Mouse (Mus musculus) intestine, embryonic 15.5 days (tissue): ENCODE results near the gene Cand1. TPM values are rescaled to one million over a fixed set of nuclear protein-coding genes. Genes with fewer than 3 reads are reported as not detected.

ENCODE experiments used
- ATAC-seq: fragments of 200-750 bp; cut with Nextera tagmentation; 2 replicates; pipeline ENCODE4 v1.8.0; 2017; ENCODE audit warnings: moderate TSS enrichment, moderate library complexity
- H3K27ac ChIP-seq: fragments of 300-500 bp; sonication (generic); 2 replicates; pipeline ENCODE4 v1.5.1; 2015; ENCODE audit warnings: mild to moderate bottlenecking, inconsistent platforms
- H3K27me3 ChIP-seq: fragments of 300-500 bp; sonication (generic); replicated peaks from 2 replicates; pipeline ENCODE4 v1.6.1; 2015; ENCODE audit warnings: inconsistent platforms
- H3K36me3 ChIP-seq: fragments of 300-500 bp; sonication (generic); 2 replicates; pipeline ENCODE4 v1.6.1; 2015; ENCODE audit warnings: inconsistent platforms
- H3K4me1 ChIP-seq: fragments of 300-500 bp; sonication (generic); replicated peaks from 2 replicates; pipeline ENCODE4 v1.6.1; 2015; ENCODE audit warnings: inconsistent platforms
- H3K4me2 ChIP-seq: fragments of 300-500 bp; sonication (generic); replicated peaks from 2 replicates; pipeline ENCODE4 v1.6.1; 2015; ENCODE audit warnings: mild to moderate bottlenecking, inconsistent platforms
- H3K4me3 ChIP-seq: fragments of 300-500 bp; sonication (generic); replicated peaks from 2 replicates; pipeline ENCODE4 v1.5.1; 2015; ENCODE audit warnings: inconsistent platforms
- H3K9ac ChIP-seq: fragments of 300-500 bp; sonication (generic); 2 replicates; pipeline ENCODE4 v1.6.1; 2015; ENCODE audit warnings: inconsistent platforms
- H3K9me3 ChIP-seq: fragments of 300-500 bp; sonication (generic); 2 replicates; pipeline ENCODE4 v1.6.1; 2016; ENCODE audit warnings: inconsistent platforms
- WGBS: fragments of 180-500 bp; shearing (Covaris S2); methylation state at CpG from one replicate; pipeline ENCODE4 v1.1.7; 2015; 5-methylcytosine and 5-hydroxymethylcytosine counted together
- polyA plus RNA-seq: library from polyadenylated mRNA; unstranded; fragments of >200 nt; fragmentation: Nextera tagmentation; extraction: Ambion mirVana; gene quantifications from 2 replicates; pipeline ENCODE4 v1.2.1, GENCODE M21; 2015

Cand1 gene
- polyA plus RNA-seq, 1 experiment from 2014 or later = 47.0 TPM

- Histone ChIP-seq H3K9me3 (no peaks in the 10 kb centered on the region), H3K4me1 (0 out of 2 replicates have a peak, but pooled peaks cover 7% of the 10 kb centered on the region), H3K36me3 (peaks cover 34% of the 10 kb centered on the region), H3K4me2 (no peak overlapping the region), H3K27me3 (no peaks in the 10 kb centered on the region), H3K4me3 (no peak overlapping the region), H3K27ac (no peak overlapping the region), H3K9ac (no peak overlapping the region)
- ATAC-seq = no peak
- 74% methylated on average over 12 of the region's 12 CpGs for WGBS
Measured at GRCm38 (mm10) chr10:119204334-119204946, 35.4 kb downstream of the Cand1 start.

- peaks cover 26% of the 10 kb centered on the region for H3K36me3 ChIP-seq
- no peak overlapping the region for H3K9ac ChIP-seq
- no peak overlapping the region for H3K4me2 ChIP-seq
- H3K4me1 ChIP-seq = 0 out of 2 replicates have a peak, but pooled peaks cover 2% of the 10 kb centered on the region
- ATAC-seq = no peak
- no peak overlapping the region for H3K27ac ChIP-seq
- 90% methylated on average over 5 of the region's 5 CpGs for WGBS
- H3K9me3 ChIP-seq = no peaks in the 10 kb centered on the region
- no peak overlapping the region for H3K4me3 ChIP-seq
- H3K27me3 ChIP-seq = no peaks in the 10 kb centered on the region
Measured at GRCm38 (mm10) chr10:119199864-119200263, 40.0 kb downstream of the Cand1 start.

- Histone ChIP-seq H3K36me3 (peaks cover 26% of the 10 kb centered on the region), H3K9ac (no peak overlapping the region), H3K9me3 (no peaks in the 10 kb centered on the region), H3K4me1 (no peaks in the 10 kb centered on the region), H3K27ac (no peak overlapping the region), H3K27me3 (no peaks in the 10 kb centered on the region), H3K4me2 (no peak overlapping the region), H3K4me3 (no peak overlapping the region)
- 92% methylated on average over 9 of the region's 9 CpGs for WGBS
- no peak for ATAC-seq
Measured at GRCm38 (mm10) chr10:119198186-119198880, 41.5 kb downstream of the Cand1 start.

GRCm38 (mm10) chr10:119197621-119198150, 42.2 kb downstream of the Cand1 start:
- no peaks in the 10 kb centered on the region for H3K4me1 ChIP-seq
- no peaks in the 10 kb centered on the region for H3K27me3 ChIP-seq
- no peaks in the 10 kb centered on the region for H3K9me3 ChIP-seq
- WGBS = 96% methylated on average over 13 of the region's 13 CpGs
- H3K4me2 ChIP-seq = no peak overlapping the region
- H3K9ac ChIP-seq = no peak overlapping the region
- no peak overlapping the region for H3K27ac ChIP-seq
- H3K4me3 ChIP-seq = no peak overlapping the region
- H3K36me3 ChIP-seq = peaks cover 21% of the 10 kb centered on the region
- no peak for ATAC-seq

- 40% methylated on average over 8 of the region's 8 CpGs for WGBS
- Histone ChIP-seq H3K9me3 (no peaks in the 10 kb centered on the region), H3K4me2 (no peak overlapping the region), H3K27me3 (no peaks in the 10 kb centered on the region), H3K9ac (no peak overlapping the region), H3K4me1 (no peaks in the 10 kb centered on the region), H3K27ac (no peak overlapping the region), H3K4me3 (no peak overlapping the region), H3K36me3 (0 out of 2 replicates have a peak, but pooled peaks cover 4% of the 10 kb centered on the region)
- no peak; the same call in 1 of the 2 replicates for ATAC-seq
Measured at GRCm38 (mm10) chr10:119192598-119193372, 47.1 kb downstream of the Cand1 start.

- no peak overlapping the region for H3K4me3 ChIP-seq
- 76% methylated on average over 4 of the region's 4 CpGs for WGBS
- H3K9me3 ChIP-seq = no peaks in the 10 kb centered on the region
- H3K36me3 ChIP-seq = no peaks in the 10 kb centered on the region
- no peak for ATAC-seq
- H3K9ac ChIP-seq = no peak overlapping the region
- no peak overlapping the region for H3K27ac ChIP-seq
- H3K27me3 ChIP-seq = no peaks in the 10 kb centered on the region
- no peaks in the 10 kb centered on the region for H3K4me1 ChIP-seq
- no peak overlapping the region for H3K4me2 ChIP-seq
Measured at GRCm38 (mm10) chr10:119187720-119188119, 52.1 kb downstream of the Cand1 start.

GRCm38 (mm10) chr10:119169656-119170055, 70.2 kb downstream of the Cand1 start:
- no peaks in the 10 kb centered on the region for H3K27me3 ChIP-seq
- H3K9ac ChIP-seq = no peak overlapping the region
- no peaks in the 10 kb centered on the region for H3K4me1 ChIP-seq
- no peak overlapping the region for H3K27ac ChIP-seq
- H3K36me3 ChIP-seq = no peaks in the 10 kb centered on the region
- H3K4me2 ChIP-seq = no peak overlapping the region
- H3K9me3 ChIP-seq = no peaks in the 10 kb centered on the region
- no peak overlapping the region for H3K4me3 ChIP-seq
- 84% methylated on average over 3 of the region's 3 CpGs for WGBS
- ATAC-seq = no peak

- no peaks in the 10 kb centered on the region for H3K4me1 ChIP-seq
- no peak overlapping the region for H3K27ac ChIP-seq
- no peaks in the 10 kb centered on the region for H3K9me3 ChIP-seq
- no peaks in the 10 kb centered on the region for H3K27me3 ChIP-seq
- WGBS = 70% methylated on average over 13 of the region's 13 CpGs
- H3K9ac ChIP-seq = no peak overlapping the region
- no peak overlapping the region for H3K4me2 ChIP-seq
- H3K4me3 ChIP-seq = no peak overlapping the region
- no peak for ATAC-seq
- no peaks in the 10 kb centered on the region for H3K36me3 ChIP-seq
Measured at GRCm38 (mm10) chr10:119169237-119169636, 70.6 kb downstream of the Cand1 start.

- H3K4me1 ChIP-seq = no peaks in the 10 kb centered on the region
- H3K9ac ChIP-seq = no peak overlapping the region
- no peak overlapping the region for H3K4me3 ChIP-seq
- no peaks in the 10 kb centered on the region for H3K9me3 ChIP-seq
- no peak overlapping the region for H3K4me2 ChIP-seq
- H3K27ac ChIP-seq = no peak overlapping the region
- no peak for ATAC-seq
- 39% methylated on average over 14 of the region's 14 CpGs for WGBS
- no peaks in the 10 kb centered on the region for H3K36me3 ChIP-seq
- H3K27me3 ChIP-seq = no peaks in the 10 kb centered on the region
Measured at GRCm38 (mm10) chr10:119168791-119169190, 71.1 kb downstream of the Cand1 start.

- Histone ChIP-seq H3K27me3 (no peaks in the 10 kb centered on the region), H3K4me1 (no peaks in the 10 kb centered on the region), H3K4me2 (no peak overlapping the region), H3K36me3 (no peaks in the 10 kb centered on the region), H3K9me3 (no peaks in the 10 kb centered on the region), H3K27ac (no peak overlapping the region), H3K4me3 (no peak overlapping the region), H3K9ac (no peak overlapping the region)
- ATAC-seq = no peak
- WGBS = 30% methylated on average over 3 of the region's 3 CpGs
Measured at GRCm38 (mm10) chr10:119167858-119168257, 72.0 kb downstream of the Cand1 start.

GRCm38 (mm10) chr10:119165051-119165450, 74.8 kb downstream of the Cand1 start:
- ATAC-seq = no peak
- Histone ChIP-seq H3K27me3 (no peaks in the 10 kb centered on the region), H3K4me3 (no peak overlapping the region), H3K4me1 (no peaks in the 10 kb centered on the region), H3K9ac (no peak overlapping the region), H3K4me2 (no peak overlapping the region), H3K27ac (no peak overlapping the region), H3K9me3 (no peaks in the 10 kb centered on the region), H3K36me3 (no peaks in the 10 kb centered on the region)
- 84% methylated on average over 10 of the region's 10 CpGs for WGBS

- Histone ChIP-seq H3K27ac (no peak overlapping the region), H3K9me3 (no peaks in the 10 kb centered on the region), H3K4me2 (no peak overlapping the region), H3K4me1 (no peaks in the 10 kb centered on the region), H3K27me3 (no peaks in the 10 kb centered on the region), H3K36me3 (no peaks in the 10 kb centered on the region), H3K9ac (no peak overlapping the region), H3K4me3 (no peak overlapping the region)
- WGBS = 76% methylated on average over 8 of the region's 8 CpGs
- ATAC-seq = no peak
Measured at GRCm38 (mm10) chr10:119161820-119162382, 78.0 kb downstream of the Cand1 start.
